Mouse (Mus musculus) heart, adult 2 months (tissue): ENCODE data around the gene Prkaca.

Experiments used
- CTCF ChIP-seq: fragments of 200-600 bp; IDR thresholded peaks from 2 replicates; pipeline ENCODE4 v1.8.1; 2022; ENCODE audit warnings: antibody characterized with exemption, mild to moderate bottlenecking, moderate library complexity
- EP300 ChIP-seq: fragments of 200-500 bp; IDR thresholded peaks from 2 replicates; pipeline ENCODE4 v1.6.1; 2011; ENCODE audit warnings: low read depth, low read length, control low read depth; ENCODE audit not compliant: insufficient read depth

DNA sequence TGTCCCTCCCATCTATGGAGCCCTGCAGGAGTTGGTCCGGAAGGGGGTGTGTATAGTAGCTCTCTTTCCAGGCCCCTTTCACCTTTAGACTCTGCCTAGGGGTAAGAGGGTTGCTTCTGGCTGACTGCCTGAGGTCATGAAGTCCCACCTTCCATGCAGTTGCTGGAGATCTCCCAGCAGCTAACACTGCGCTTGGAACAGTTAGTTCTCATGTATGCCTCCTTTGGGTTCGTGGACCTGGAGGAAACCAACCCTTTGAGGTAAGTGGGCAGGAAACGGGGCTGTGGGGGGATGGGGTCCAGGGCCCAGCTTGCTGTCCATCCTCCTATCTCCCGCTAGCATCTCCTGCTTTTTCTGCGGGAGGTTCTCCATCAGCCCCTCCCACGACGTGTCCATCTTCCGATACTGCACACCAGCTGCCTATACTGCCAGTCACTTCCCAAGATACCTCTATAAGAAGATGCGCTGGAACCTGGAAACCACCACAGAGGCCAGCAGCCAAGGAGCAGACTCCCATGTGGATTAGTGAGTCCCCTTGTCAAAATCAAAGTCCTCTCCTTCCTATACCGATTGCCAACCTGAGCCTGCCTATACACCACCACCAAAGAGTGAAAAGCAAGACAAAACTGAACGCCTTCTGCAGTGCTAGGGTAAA is 30.3 kb downstream of the Prkaca start:
- no peak for TF ChIP-seq EP300
- TF ChIP-seq CTCF: no peak
